ENCODE assay signal across 12 mouse cellular contexts in the genomic region with DNA sequence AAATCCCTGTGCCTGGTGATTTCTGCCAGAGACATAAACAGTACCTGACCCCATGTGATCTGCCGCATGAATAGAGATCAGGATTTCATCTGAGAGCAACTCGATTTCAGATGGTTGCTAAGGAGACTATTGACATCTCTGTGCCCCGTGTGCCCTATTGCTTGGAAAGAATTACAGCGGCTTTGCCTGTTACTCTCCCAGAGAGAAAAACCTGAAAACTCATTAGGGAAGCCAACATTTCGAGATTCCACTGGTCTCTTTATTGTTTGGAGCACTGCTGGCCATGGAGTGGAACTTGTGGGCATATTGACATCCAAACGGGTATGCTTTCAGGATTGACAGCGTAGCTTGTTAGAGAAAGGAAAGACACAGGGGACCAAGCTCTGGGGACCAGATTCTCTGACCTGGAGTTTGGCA. TPM values are rescaled to one million over a fixed set of nuclear protein-coding genes. Genes with fewer than 3 reads are reported as not detected.
DNase-seq lines count a peak whose midpoint lies in the region; ATAC-seq lines count a peak whose summit lies in the region.
"Had no signal": no experiment of that assay in that cellular context is flagged by ENCODE, and none has a peak within 500 bp of the region (broad histone marks: within the 10 kb centered on the region; RNA-seq: fewer than 3 reads in every experiment).

No protein-coding gene starts in this region.

- peak overlapping the region; percentile 47; the same call in 1 of the 2 replicates for H3K27ac ChIP-seq in embryonic facial prominence, embryonic 11.5 days (replicated peaks; ENCODE audit: low read depth, low read length)
- H3K27ac ChIP-seq in hindbrain, embryonic 12.5 days = peak overlapping the region; percentile 84
- peak overlapping the region; percentile 91 for H3K27ac ChIP-seq in midbrain, embryonic 13.5 days
- H3K27ac ChIP-seq: liver, embryonic 14.5 days; stomach, embryonic 15.5 days had no signal

- no peaks in the 10 kb centered on the region for H3K9me3 ChIP-seq in embryonic facial prominence, embryonic 11.5 days (replicated peaks; ENCODE audit: control insufficient read depth, low read length)
- no peaks in the 10 kb centered on the region for H3K9me3 ChIP-seq in hindbrain, embryonic 12.5 days (replicated peaks)
- H3K9me3 ChIP-seq in midbrain, embryonic 13.5 days = no peaks in the 10 kb centered on the region
- H3K9me3 ChIP-seq: stomach, embryonic 15.5 days had no signal

- no peak overlapping the region for H3K4me3 ChIP-seq in embryonic facial prominence, embryonic 11.5 days (ENCODE audit: low read depth, low read length)
- H3K4me3 ChIP-seq in hindbrain, embryonic 12.5 days = no peak overlapping the region
- no peak overlapping the region for H3K4me3 ChIP-seq in midbrain, embryonic 13.5 days (replicated peaks)
- H3K4me3 ChIP-seq: stomach, embryonic 15.5 days had no signal

- H3K27me3 ChIP-seq in embryonic facial prominence, embryonic 11.5 days (ENCODE audit: control insufficient read depth, insufficient read depth, low read length) = no peaks in the 10 kb centered on the region
- no peaks in the 10 kb centered on the region for H3K27me3 ChIP-seq in hindbrain, embryonic 12.5 days
- H3K27me3 ChIP-seq in midbrain, embryonic 13.5 days = no peaks in the 10 kb centered on the region
- H3K27me3 ChIP-seq: stomach, embryonic 15.5 days had no signal

- 0 out of 2 replicates have a peak overlapping the region, but pooled peaks have one; percentile 13 for H3K4me2 ChIP-seq in embryonic facial prominence, embryonic 11.5 days (ENCODE audit: low read depth, low read length)
- H3K4me2 ChIP-seq in hindbrain, embryonic 12.5 days (replicated peaks) = peak overlapping the region; percentile 30
- peak overlapping the region; percentile 28 for H3K4me2 ChIP-seq in midbrain, embryonic 13.5 days (replicated peaks)
- H3K4me2 ChIP-seq: stomach, embryonic 15.5 days had no signal

- no peak overlapping the region for H3K9ac ChIP-seq in embryonic facial prominence, embryonic 11.5 days (replicated peaks; ENCODE audit: low read length)
- no peak overlapping the region for H3K9ac ChIP-seq in hindbrain, embryonic 12.5 days
- H3K9ac ChIP-seq in midbrain, embryonic 13.5 days (replicated peaks) = no peak overlapping the region
- H3K9ac ChIP-seq: liver, embryonic 14.5 days; stomach, embryonic 15.5 days had no signal

- H3K4me1 ChIP-seq in embryonic facial prominence, embryonic 11.5 days (ENCODE audit: control insufficient read depth, insufficient read depth, low read length) = peaks cover 2% of the 10 kb centered on the region; the same call in 1 of the 2 replicates
- H3K4me1 ChIP-seq in hindbrain, embryonic 12.5 days = peaks cover 29% of the 10 kb centered on the region
- peaks cover 48% of the 10 kb centered on the region for H3K4me1 ChIP-seq in midbrain, embryonic 13.5 days (replicated peaks)

- 14% methylated on average over 7 of the region's 7 CpGs for WGBS in embryonic facial prominence, embryonic 11.5 days
- 9% methylated on average over 7 of the region's 7 CpGs for WGBS in hindbrain, embryonic 12.5 days
- 2% methylated on average over 7 of the region's 7 CpGs for WGBS in midbrain, embryonic 13.5 days

- no peaks in the 10 kb centered on the region for H3K36me3 ChIP-seq in embryonic facial prominence, embryonic 11.5 days (replicated peaks; ENCODE audit: control insufficient read depth, insufficient read depth, low read depth, low read length)
- H3K36me3 ChIP-seq in hindbrain, embryonic 12.5 days = no peaks in the 10 kb centered on the region
- H3K36me3 ChIP-seq in midbrain, embryonic 13.5 days = no peaks in the 10 kb centered on the region
- H3K36me3 ChIP-seq: stomach, embryonic 15.5 days had no signal

- peak; percentile 92 for DNase-seq in Muller cell, postnatal 12 days (ENCODE audit: inconsistent ontology term)
- peak; percentile 77 for DNase-seq in embryonic facial prominence, embryonic 11.5 days (ENCODE audit: low spot score)
- no peak for DNase-seq in right cerebral cortex, postnatal 25 days
- no peak for DNase-seq in ovary, adult 18-20 months (ENCODE audit: low spot score)
- no peak for DNase-seq in frontal cortex, postnatal 10 days (ENCODE audit: low spot score in 2 of 2)
- DNase-seq: cerebellum, postnatal 36 days; gastrocnemius, postnatal 25 days had no signal

- peak; percentile 77 for ATAC-seq in embryonic facial prominence, embryonic 11.5 days (replicated peaks; ENCODE audit: insufficient number of reproducible peaks, low FRiP score, low TSS enrichment, low read depth)
- peak; percentile 84 for ATAC-seq in hindbrain, embryonic 12.5 days (ENCODE audit: low FRiP score)
- peak; percentile 88 for ATAC-seq in midbrain, embryonic 13.5 days
- no peak for ATAC-seq in frontal cortex, adult (ENCODE audit: low TSS enrichment)

RNA-seq across cellular contexts. Expression of a gene that starts 22.6 kb away (rescaled TPM):
- polyA plus RNA-seq in embryonic facial prominence, embryonic 11.5 days (2014; fragmentation: Nextera tagmentation; extraction: Ambion mirVana) = 55.9 and 56.3 TPM in 2 replicates
- 40.3 and 41.1 TPM in 2 replicates for polyA plus RNA-seq in hindbrain, embryonic 12.5 days (2016; fragmentation: Nextera tagmentation; extraction: Ambion mirVana)
- polyA plus RNA-seq in midbrain, embryonic 13.5 days (2015; fragmentation: Nextera tagmentation; extraction: Ambion mirVana) = 42.7 and 44.0 TPM in 2 replicates

Comparison
In these comparisons a context has a peak if more than half of its experiments do, and no peak if none do; other contexts are left out.
1. DNase-seq: peak in Muller cell, postnatal 12 days (single experiment) and embryonic facial prominence, embryonic 11.5 days (single experiment); none in right cerebral cortex, postnatal 25 days (single experiment), ovary, adult 18-20 months (single experiment) and frontal cortex, postnatal 10 days (0 of 2).
2. Peak in every context shown above with its lines, with median percentiles within 50 percentile points of each other: H3K27ac ChIP-seq and H3K4me2 ChIP-seq.